Mouse (Mus musculus) CD4-positive helper T cell, adult 2 months (primary cell): ENCODE measurements around the gene Rrp1.

ENCODE experiments used
- DNase-seq: peaks from one replicate; pipeline ENCODE4 v3.0.0-alpha.2; 2012; ENCODE audit warnings: low read depth, missing footprints, low spot score

Rrp1 gene

GRCm38 (mm10) chr10:78350796-78351556, 61.9 kb downstream of the Rrp1 start:
- DNase-seq: no peak
